Mouse (Mus musculus) spleen, postnatal 10 days (tissue): Measurements from ENCODE around the gene S100a16.

Experiments used
- DNase-seq, 2 experiments: peaks; one replicate each; pipeline ENCODE4 v3.0.0; 2021 to 2022; ENCODE audit warnings: low spot score in 2 of 2

The S100a16 gene

DNA sequence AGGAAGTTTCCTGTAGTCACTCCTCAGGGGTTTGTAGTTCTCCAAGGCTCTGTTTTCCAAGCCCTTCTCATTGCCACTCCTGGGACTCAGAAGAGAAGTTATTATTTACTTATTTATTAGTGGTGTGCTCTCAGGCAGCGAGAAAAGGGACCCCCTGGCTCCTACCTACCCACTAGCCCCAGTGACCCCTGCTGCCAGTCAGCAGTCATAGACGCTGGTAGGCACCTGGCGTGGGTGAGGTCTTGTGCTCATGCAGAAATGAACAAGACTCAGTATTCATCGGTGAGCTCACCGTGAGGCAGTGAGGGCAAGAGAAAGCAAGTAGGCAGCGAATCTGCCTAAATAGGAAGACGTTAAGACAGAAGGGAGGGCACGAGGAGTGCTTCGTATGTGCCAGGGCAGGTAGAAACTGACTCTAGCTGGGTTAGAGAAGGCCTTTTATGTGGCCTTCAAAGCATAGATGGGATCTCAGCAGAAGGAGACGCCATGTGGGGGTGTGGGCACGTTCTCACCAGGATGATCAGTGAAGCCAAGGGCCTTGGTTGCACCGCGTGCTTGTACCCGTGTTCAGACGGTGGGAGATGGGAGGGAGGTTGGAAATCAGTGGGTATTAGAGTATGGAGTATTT lies 49.1 kb downstream of the S100a16 start:
- DNase-seq: no peak

DNA sequence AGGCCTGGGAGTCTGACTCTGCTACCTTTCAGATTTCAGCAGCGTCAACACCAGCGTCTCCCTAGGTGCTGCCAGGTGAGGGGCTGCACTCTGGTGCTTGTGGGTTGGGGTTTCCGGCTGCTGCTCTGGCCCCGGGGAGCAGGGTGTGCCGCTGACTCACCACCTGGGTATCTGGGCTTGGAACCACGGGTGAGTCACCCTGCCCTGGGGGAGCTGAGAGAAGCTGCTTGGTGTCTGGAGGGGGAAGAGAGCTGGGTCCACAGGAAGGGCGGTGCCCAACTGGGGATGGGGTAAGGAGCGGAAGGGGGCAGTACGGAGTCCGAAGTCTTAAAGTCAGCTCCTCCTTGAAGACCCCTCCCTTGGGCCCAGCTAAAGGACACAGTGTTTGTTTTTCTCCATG lies 49.9 kb downstream of the S100a16 start:
- DNase-seq: peak; percentile 36 to 79

DNA sequence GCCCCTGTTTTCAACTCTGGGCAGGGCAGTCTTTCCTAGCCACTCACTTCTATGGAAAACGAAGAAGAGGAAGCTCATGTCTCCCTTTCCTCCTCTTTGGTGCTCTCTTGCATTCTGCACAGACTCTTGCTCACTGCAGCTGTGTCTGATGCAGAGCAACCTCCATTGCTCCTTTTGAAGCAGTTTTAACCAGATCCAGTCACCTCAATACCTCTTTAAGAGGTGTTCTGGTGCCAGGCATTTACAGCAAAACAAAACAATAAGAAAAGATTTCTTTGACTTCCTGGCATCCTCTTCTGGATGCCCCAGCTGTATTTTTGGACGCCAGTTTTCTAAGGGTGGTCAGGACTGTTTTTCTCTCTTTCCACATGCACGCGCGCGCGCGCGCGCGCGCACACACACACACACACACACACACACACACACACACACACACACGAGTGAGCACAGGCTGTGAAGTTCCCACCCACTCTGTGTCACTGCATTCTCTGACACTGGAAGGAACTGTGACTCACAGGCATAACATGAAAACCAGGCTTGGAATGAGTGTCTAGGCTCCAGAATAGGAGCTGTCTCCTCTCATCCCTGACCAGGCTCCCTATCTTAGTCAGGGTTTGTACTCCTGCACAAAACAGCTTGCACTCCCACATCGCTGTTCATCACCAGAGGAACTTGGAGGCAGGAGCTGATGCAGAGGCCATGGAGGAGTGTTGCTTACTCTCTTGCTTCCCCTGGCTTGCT lies 50.5 kb downstream of the S100a16 start:
- no peak for DNase-seq

DNA sequence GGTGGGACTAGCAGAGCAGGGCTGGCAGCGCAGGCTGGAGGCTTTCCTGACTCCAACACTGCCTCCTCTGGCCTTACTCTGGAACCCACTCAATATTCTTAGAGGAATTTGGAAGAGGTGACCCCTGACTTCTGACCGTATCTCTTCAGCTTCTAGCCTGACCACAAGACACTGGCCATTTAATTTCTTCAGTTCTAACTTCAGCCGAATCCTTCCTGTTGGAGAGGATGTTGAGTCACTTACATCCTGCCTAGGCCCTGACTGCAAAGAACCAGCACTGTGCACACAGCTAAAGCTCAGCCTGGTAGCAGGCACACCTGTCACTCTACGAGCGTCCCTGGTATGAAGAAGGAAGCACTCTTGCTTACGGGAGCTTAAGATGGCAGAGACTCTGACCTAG lies 52.3 kb downstream of the S100a16 start:
- DNase-seq: no peak

DNA sequence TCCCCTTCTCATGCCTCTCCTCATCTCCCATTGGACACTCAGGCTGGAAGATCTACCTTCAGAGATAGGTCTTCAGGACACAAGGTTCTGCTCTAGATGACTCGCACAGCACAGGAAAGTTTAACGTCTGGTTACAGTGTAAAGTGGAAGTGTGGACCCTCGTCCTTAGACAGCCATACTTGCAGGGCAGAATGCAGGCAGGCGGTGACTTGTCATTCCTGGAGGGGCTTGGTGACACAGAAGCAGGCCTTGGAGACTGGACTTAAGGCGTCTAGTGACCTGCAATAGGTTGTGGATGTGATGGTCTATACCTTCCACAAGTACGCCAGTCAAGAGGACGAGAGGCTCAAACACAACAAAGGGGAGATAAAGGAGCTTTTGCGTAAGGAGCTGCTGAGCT lies 52.9 kb downstream of the S100a16 start, which contains the start of gene S100a2:
Gene S100a2, plus strand, starts transcription at position 301 of the 400 bp plus-strand sequence.
- no peak for DNase-seq
